Mouse (Mus musculus): ENCODE data around the gene Zfp879.

The Zfp879 gene

GRCm38 (mm10) chr11:50841023-50841735, at the start of gene Zfp879:
TSS of gene Zfp879 (minus strand) at chr11:50841552.
- DNase-seq (ENCODE audit: low spot score): peak; percentile 92

DNA sequence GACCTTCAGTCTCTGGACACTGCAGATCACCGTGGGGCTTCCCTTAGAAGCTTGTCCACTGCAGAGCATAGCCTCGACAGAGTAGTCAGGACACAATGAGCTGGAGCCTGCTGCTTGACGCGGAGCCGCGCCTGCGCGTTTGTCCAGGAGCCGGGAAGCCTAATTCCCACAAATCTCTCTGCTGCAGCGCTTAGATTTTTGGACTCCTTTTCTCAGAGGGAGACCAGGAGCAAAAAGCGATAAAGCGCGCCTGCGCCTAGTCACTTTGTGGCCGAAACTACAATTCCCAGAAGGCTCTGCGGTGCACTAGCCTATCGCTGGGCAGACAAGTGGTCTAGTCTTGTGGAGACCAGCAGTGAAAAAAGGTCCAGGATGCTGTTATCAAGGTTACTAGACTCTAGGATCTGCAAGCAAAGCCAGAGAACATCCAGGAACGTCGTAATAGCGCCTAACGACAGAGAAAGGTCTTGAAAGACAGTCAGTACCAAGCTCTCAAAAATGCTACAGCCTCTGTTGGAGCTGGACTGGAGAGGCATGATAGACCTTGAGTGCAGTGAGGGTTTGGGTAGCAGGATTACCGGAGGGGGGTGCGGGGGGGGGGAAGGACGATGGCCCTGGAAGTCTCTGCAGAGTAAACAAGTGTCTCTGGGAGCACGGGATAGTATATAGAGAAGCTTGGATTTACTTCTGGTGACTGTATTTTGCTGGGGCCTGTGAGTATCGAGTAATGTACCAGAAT, 46.2 kb upstream of the Zfp879 start, which contains the start of gene Zfp454:
Gene Zfp454, minus strand, starts transcription at position 262 of the 739 bp plus-strand sequence.
- peak; percentile 87 for DNase-seq (ENCODE audit: low spot score)

DNA sequence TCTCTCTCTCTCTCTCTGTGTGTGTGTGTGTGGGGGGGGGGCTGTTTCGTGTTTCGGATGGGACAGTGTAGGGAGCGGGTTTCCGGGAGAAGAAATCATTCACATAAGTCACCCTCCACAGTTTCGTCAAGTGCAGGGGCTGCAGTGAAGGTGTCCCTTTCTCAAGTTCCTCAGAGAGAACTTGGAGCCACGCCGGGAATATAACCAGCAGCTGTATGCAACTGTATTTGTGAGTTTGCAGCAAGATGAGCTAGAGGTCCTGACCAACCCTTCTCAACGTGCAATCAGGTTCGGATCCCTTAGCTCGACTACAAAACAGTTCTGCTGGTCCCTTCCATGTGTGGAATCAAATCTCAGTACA, 45.6 kb upstream of the Zfp879 start:
- DNase-seq (ENCODE audit: low spot score): no peak

DNA sequence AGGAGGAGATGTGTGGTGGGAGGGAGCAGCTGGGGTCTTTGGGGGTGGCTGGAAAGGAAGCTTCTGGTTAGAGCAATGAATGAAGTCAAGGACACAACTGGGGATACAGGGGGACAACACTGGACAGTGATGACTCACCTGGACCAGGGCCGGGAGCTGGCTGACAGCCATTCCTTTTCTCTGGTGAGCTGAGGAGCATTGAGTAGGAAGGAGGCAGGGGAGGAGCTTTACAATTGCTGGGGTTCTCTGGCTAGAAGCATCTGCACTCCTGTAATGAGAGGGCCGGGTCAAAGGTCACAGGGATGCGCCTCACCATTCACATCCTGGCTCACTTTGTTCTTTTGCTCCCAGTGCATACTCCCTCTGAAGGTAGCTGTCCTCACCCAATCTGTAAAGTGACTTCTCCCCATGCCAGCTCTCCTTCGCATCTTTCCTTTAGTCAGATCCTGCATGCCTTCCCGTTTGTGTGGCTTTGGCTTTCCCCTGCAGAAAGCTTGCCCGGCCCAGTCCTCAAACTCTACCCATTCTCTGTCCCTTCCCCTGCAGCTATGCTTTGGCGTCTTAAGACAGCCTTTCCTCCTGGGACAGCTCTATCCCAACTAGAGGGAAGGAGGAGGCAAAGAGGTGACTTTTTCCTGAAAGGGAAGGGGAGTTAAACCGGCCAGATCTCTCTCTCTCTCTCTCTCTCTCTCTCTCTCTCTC, 45.0 kb upstream of the Zfp879 start:
- DNase-seq (ENCODE audit: low spot score): no peak

GRCm38 (mm10) chr11:50883756-50884155, 42.4 kb upstream of the Zfp879 start:
- no peak for DNase-seq (ENCODE audit: low spot score)

- no peak for DNase-seq (ENCODE audit: low spot score)
Observed at GRCm38 (mm10) chr11:50878641-50879040, 37.3 kb upstream of the Zfp879 start.

GRCm38 (mm10) chr11:50850989-50851601, 9.7 kb upstream of the Zfp879 start:
- DNase-seq (ENCODE audit: low spot score): no peak

DNA sequence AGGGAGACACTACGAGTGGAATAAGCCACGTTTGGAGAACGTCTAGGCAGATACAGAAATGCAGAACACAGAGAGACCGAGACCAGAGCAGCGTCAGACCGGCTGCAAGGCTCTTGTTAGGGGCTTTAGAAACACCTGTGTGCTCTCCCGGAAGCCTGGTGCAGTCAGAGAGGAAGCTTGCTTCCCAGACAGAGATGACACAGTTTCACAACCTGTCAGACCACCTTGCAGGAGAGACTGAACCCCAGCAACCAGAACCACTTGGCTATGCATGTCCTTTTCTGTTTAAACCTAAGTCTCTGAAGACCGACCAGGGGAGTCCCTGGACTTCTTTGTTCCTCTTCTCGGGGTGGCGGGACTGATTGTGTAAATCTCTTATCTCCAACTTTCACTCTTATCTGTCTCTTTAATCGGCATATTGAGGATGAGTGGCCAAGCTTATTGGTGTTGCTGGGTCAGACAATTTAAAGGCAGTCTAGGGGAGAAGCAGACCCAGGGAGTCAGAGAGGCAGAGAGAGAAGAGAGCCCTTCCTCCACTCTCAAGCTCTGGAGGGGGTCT, 8.9 kb upstream of the Zfp879 start, which contains the start of gene Grm6:
Gene Grm6, plus strand, starts transcription at position 509 of the 559 bp plus-strand sequence.
- DNase-seq (ENCODE audit: low spot score): no peak

DNA sequence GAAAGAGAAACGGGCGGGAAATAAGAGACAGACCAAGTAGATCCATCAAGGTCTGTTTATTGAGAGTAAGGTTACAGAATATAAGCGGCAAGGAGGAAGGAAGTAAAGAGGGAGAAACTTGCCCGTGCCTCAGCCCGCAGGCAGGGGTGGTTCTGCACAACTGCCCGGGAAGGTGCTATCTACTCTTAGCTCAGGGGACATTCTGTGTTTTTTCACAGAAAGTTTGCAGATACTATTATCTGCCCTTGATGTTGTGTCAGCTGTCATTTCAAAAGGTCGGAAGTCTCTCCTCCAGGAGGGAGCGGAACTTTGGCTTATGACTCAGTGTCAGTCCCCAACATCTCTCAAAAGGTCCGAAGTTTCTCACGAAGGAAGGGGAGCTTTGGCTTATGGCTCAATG, 8.0 kb upstream of the Zfp879 start:
- no peak for DNase-seq (ENCODE audit: low spot score)

DNA sequence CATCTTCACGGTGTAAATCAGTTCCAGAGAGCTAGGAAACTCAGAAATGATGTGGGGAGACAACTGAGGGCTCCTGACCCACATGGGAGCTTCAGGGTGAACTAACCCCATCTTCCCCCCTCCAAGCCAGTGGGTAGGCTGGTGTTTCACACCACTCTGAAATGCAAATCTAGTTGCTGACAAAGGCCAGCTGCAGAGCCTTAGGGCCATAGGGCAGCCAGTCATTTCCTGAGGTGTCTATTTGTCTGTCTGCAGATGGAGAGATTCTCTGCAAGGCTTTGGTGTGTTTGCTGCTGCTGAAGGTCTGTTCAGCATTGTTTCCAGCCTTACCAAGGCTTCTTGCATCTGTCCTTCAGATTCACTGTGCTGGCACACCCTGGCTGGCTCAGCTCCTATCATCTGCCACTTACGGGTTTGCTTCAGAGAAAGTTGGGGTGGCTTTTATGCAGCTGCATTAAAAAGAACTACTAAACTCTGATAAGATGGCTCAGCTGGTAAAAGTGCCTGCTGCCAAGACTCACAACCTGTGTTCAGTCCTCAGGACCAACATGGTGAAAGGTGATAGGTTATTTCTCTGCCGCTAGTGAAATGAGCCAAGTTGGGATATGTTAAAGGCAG, 7.3 kb upstream of the Zfp879 start:
- no peak for DNase-seq (ENCODE audit: low spot score)

DNA sequence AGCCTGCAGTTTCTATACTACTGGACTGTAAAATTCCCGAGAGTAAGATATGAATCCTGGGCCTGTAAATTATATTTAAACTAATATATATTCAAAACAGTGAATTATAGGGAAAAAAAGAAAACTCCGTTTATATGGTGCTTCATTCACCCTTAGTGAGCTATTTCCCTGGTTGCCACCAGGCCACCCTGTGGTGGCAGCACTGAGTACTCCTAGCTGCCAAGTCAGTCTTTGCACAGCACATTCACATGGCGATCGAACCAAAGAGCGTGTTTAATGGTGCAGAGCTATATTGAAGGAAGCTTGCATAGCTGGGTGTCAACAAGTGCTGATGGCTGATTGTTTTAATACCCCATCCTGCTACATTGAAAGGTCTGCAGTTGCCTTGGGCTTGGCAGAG, 5.7 kb upstream of the Zfp879 start:
- no peak for DNase-seq (ENCODE audit: low spot score)

- no peak for DNase-seq (ENCODE audit: low spot score)
Observed at GRCm38 (mm10) chr11:50845951-50846350, 4.6 kb upstream of the Zfp879 start.

- DNase-seq (ENCODE audit: low spot score): no peak
Observed at GRCm38 (mm10) chr11:50835727-50836126, 5.6 kb downstream of the Zfp879 start.

DNA sequence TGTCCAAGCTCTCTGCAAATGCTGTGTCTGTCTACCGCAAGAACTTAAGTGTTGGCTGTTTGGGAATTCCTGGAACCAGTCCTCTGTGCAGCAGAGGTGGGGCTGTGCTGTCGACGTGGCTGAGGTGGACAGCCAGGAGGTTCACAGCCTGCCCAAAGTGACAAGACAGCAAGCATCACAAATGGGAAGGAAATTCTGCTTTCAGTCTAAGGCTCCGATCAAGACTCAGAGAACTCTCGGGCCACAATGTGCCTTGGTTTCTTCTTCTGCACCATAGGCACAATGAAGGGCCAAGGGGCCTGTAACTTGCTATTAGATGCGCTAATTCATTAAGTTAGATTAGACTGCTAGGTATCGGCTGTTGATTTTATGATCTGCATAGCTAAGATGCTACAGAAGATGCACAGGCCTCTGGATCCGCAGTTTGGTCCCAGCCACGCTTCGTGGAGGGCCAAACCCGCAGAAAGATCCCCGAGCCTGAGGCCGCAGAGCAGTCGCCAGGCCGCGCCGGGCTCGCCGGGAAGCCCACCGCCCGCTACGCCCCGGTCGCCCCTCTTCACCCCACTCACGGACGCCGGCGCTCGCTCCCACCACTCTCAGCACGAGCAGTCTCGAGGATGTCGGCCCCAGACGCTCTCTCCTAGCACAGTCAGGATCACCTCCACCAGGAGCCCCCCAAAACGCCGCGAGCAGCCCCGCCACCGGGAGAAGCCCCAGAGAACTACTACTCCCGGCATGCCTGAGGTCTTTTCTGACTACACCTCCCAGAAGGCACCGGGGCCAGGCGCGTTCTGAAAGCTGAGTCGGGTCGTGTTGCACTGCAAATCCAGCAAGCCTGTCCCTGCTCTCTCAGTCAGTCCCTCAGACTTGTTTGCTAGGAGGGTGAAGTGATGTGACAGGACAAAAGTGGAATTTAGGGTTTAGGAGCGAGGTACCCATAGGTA, 14.1 kb downstream of the Zfp879 start, which contains the start of gene Zfp354c:
Gene Zfp354c, minus strand, starts transcription at position 715 of the 944 bp plus-strand sequence.
- DNase-seq (ENCODE audit: low spot score): peak; percentile 86

GRCm38 (mm10) chr11:50826214-50826613, 15.1 kb downstream of the Zfp879 start:
- DNase-seq (ENCODE audit: low spot score): no peak

GRCm38 (mm10) chr11:50814233-50814632, 27.1 kb downstream of the Zfp879 start:
- DNase-seq (ENCODE audit: low spot score): no peak

DNA sequence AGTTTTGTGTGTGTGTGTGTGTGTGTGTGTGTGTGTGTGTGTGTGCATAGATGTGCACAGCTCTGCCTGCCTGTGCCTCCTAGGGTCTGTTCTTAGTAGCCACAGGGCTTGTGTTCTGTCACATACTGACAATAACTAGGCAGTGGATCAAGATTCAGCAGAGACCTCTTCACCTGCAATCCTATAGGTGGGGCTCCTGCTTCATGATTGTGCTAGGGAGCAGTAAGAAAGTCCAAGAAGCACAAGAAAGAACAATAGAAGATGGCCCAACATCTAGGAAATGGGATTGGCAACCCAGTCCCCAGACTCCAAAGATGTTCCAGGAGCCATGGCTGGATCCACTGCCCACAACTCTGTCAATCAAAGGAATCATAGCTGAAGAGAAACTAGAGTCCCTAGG, 42.5 kb downstream of the Zfp879 start:
- DNase-seq (ENCODE audit: low spot score): no peak

GRCm38 (mm10) chr11:50797674-50798073, 43.7 kb downstream of the Zfp879 start:
- no peak for DNase-seq (ENCODE audit: low spot score)
